Mouse (Mus musculus) adipocyte (in vitro differentiated cells): ENCODE results near the gene Ndufa4l2.

ENCODE experiments used
- DNase-seq: peaks from one replicate; pipeline ENCODE4 v3.0.0-alpha.2; 2016; ENCODE audit warnings: low spot score

Gene Ndufa4l2

DNA sequence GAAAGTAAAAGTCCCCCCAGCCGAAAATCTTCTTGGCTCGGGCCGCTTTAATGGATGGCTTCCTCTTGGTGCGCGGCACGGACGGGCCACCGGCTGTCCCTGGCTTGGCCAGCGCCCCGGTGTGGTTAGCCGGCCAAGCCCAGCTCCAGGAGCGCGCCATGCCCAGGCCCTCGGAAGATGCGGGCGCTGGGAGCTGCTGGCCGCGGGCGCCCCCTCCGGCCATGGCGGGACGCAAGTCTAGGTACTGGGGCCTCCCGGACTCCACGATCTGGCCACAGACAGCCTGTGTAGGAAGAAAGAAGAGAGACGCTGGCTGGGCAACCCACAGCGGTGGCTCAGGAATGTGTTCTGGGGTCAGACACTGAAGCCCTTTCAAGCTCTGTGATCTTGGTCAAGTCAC lies 11.9 kb downstream of the Ndufa4l2 start:
- DNase-seq, result no peak

DNA sequence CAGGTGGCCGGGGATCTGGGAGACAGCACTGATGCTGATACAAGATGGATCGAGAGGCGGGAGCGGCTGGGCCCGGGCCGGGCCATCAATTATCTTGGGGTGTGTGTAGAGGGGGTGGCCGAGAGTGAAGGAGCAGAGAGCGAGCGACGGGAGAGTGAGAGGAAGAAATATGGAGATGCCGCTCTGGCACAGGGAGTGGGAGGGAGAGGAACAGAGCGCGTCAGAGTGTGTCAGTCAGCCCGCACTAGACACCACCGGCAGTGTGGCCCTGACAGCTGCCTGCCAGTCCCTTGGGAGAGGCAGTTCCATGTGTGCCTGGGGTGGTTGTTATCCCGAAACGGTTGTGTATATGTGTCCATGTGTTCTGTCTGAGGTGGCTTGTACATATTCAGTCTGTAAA lies 12.7 kb downstream of the Ndufa4l2 start:
- DNase-seq, result no peak

DNA sequence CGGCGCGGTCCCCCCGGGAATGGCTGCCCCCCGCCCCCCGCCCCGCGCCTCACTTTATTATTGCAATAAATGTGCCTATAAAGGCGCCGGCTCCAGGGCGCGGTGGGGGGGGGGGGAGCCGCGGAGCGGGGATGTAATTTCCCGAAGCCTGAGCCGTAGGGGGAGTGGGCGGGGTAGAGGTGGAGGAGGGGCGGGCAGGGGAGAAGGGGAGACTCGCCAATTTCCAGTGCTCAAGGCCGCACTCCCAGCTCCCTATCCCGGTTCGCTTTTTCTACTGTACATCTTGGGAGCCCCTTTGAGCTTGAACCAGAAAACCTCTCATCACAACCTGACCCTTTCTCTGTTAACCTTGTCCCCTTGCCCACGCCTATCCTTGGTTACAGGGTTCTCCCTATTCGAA lies 16.2 kb downstream of the Ndufa4l2 start:
- no peak for DNase-seq

DNA sequence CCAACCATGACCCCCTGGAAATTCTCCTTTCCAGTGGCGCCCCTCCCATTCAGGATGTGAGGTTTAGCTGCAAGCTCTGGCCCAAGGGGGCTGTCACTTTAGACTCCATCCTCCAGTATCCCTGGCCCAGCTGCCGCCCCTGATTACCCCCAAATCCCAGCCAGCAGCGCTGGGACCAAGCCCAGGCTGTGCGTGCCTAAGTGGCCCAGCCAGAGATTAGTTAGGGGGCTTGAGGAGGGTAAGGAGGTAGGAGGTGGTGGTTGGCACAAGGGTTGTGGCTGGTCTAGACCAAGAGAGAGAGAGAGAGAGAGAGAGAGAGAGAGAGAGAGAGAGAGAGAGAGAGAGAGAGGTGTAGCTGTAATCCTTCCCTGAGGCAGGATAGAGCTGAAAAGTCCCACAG lies 16.8 kb downstream of the Ndufa4l2 start:
- no peak for DNase-seq

DNA sequence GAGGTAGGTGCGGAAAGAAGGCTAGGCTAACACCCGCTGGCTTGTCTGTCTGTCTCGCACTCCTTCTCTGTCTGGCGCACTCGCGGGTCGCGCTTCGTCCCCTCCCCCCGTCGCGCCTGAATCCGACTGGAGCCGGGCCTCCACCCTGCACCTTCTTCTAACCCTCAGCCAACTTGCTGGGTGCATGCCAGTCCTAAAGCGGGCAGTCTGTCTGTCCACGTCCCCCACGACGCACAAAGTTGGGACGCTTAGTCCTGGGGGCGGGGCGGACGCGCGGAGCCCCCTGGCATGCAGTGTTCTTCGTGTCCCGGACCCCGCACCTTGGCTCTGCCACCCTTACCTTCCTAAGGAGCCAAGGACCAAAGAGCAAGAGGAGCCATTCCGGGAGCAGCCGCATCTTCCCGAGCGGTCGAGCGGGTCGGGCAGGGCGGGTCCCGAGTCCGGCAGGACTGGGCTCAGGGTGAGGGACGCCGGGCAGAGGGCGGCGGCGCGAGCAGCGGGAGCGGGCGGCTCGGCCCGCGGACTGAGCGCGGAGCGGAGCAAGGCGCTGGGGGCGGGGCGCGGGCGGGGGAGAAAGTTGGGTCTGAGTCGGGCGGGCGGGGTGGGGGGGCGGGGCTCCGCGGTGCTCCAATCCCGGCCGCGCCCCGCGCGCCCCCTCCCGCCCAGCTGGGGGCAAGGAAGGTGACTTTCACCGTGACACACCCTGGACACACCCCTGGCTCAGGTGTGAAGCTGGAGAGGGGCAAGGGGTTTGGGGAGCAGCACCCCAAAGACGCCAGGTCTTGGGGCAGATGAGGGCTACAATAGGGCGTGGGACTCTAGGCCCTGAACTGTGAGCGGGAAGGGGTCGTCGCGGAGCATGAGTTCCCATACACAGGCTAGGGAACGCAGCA lies 19.5 kb downstream of the Ndufa4l2 start, which contains the start of gene Nxph4:
Gene Nxph4, minus strand, starts transcription at position 524 of the 893 bp plus-strand sequence.
- no peak for DNase-seq

DNA sequence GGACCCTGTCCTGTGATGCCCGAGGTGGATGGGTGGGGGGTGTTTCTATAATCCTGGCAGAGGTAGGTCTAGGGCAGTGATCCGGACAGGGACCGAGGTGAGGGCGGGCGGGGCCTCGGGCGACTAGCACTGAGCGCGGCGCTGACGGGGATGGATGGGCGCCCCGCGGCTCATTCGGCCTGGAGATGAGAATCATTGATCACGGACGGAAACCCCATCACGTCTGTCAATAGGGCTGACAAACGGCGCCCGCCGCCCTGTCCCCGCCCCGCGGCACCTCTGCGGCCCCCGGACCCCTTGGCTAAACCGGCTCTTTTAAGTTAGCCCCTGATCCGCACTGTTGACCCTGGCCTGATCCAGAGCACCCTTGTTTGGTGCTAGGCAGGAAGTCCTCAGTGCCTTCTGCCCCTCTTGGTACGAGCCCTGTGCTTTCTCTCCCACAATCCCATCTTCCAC lies 20.2 kb downstream of the Ndufa4l2 start:
- no peak for DNase-seq

DNA sequence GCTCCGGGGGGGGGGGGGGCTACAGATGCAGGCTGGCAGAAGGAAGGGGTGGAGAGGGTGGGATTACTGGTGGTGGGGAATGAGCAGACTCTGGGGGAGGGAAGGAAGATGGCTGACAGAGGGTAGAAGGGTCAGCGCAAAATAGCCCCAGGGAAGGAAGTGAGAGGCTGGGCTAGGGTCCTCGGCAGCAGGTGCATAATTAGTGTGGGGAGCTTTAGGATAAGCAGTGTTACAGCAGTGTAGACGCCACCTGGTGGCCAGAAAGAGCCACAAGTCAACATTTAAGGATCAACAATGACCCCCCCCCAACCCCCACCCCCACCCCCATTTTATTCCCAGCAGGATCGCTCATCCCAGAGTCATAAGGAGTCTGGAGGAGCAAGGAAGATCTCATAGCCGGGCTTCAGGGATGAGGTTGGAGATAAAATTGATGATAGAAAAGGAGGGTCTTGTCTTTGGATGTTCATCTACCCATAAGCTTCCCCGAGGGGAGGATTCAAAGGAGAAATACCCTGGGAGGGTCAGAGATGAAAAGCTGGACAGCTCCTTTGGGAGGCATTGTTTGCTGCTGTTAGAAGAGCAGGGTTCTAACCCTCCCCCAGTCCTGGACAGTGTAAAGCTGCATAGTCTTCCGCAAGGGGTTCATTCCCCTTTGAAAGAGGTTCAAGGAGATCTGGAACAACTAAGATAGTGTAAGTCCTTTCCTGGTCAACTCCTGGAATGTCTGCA lies 22.0 kb downstream of the Ndufa4l2 start:
- DNase-seq, result peak; percentile 47

DNA sequence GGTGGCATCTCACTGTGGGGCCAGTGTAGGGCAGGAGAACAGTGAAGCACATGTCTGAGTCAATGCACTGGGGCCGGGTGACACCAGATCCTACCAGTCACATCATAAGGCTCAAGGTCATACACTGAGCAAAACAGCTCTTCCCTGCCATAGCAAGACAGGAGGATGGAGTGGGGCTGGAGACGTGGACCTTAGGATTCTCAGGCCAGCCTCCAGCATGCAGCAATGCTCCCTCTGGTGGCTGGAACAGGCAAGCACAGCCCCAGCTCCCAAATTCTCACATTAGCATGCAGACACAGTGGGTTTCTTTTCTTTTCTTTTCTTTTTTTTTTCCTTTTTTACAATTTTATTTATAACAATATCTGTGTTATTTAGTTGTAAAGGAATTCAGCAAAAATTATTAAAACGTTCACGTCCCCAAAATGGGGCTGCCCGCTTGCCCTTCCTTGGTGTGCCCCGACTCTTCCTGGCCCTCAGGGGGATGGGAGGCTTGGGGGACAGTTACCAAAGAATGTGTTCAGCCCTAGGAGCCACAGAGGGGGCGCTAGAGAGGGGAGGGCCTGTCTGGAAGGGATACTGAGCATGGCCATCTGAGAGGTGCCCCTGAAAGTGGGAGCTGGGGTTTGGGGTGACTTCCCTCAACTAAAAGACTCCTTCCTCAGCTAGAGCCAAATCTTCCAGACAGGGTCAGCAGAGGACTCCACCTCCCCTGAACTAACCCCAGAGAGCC lies 23.3 kb downstream of the Ndufa4l2 start:
- peak; percentile 71 for DNase-seq

DNA sequence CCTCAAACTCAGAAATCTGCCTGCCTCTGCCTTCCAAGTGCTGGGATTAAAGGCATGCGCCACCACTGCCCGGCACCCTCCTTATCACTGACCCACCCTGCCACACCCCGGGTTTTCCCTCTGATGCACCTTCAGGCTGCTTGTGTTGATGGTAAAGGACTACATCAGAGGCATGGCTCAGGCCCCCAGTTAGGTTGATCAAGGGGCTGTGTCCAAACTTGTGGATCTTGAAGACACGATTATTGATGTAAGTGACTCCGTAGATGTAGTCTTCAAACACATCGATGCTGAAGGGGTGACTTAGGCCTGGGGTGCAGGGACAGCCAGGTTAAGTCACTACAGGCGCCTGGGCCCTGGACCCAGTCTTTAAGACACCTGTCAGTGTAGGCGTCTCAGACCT lies 26.7 kb downstream of the Ndufa4l2 start:
- DNase-seq, result no peak

DNA sequence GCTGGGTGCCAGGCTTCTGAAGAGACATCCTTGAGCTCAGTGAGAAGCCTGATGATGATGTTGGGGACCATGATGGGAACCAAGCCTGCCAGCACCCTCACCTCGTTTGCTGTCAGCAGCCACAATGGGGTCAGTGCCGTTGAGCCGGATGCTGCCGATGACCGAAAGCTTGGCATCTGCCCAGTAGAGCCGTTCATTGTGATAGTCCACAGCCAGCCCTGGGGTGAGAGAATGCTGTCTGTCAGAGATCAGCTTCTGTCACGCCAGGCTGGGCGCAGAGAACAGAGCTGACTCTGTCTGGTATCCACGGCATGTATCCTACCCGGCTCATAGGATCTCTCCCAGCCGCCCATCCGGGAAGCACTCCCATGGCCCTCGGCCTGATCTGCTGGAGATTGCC lies 27.3 kb downstream of the Ndufa4l2 start:
- DNase-seq, result no peak

DNA sequence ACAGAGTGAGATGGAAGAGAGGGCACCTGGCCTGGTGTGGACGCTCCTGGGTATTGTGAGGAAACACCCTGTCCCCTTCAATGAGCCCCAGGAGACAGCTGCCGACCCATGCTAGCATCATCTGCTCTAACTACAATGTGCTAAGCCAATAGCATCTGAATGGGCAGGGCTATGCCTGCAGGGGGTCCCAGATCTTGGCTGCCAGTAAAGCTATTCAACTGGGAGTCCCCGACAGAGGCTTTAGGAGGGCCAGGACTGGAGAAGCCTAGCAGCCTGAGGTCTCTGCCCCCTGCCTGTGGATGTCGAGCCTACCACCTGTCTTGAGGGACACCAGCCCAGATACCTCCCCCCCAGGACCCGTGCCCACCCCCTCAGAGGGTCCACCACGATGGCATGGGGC lies 28.0 kb downstream of the Ndufa4l2 start:
- no peak for DNase-seq

DNA sequence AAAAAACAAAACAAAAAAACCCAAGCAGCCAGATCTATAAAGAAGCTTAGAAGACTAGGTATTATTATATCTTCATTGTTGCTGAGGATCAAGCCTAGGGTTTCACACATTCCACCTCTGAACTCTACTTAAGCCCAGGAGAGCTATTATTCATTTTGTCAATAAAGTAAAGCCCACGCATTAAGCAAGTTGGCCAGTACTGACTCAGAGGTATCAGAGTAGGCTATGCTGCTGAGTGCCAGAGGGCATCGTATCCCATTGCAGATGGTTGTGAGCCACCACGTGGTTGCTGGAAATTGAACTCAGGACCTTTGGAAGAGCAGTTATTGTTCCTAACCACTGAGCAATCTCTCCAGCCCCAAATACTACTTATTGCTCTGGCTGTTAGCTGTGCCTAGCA lies 29.1 kb downstream of the Ndufa4l2 start:
- DNase-seq, result no peak

DNA sequence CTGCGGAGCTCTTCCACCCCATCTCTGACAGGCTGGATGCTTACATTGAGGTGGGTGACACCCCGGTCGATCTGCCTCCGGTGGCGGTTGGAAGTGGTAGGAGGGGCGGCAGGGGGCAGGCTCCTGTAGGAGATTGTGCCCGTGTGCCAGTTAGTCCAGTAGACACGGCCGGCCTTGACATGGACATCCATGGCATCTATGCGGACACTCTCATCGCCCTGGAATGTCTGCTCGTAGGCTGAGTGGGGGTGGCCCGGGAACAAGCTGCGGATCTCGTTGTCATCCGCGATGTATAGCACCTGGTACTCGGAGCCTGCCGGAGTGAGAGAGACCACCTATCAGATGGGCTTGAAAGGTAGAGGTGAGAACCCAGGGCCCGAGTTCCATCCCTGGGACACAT lies 29.6 kb downstream of the Ndufa4l2 start:
- DNase-seq, result no peak

DNA sequence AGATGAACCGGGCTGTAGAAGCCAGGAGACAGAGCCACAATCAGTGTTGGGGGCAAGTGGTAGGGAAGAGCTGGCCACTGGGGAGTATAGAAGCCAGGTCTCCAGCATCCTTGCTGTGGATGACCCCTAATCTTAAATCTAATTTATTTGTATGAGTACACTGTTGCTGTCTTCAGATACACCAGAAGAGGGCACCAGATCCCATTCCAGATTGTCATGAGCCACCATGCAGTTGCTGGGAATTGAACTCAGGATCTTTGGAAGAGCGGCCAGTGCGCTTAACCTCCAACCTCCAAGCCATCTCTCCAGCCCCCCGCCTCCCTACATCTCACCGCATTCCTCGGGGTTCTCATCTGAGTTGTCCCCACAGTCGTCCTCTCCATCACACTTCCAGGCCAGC lies 31.7 kb downstream of the Ndufa4l2 start:
- no peak for DNase-seq

DNA sequence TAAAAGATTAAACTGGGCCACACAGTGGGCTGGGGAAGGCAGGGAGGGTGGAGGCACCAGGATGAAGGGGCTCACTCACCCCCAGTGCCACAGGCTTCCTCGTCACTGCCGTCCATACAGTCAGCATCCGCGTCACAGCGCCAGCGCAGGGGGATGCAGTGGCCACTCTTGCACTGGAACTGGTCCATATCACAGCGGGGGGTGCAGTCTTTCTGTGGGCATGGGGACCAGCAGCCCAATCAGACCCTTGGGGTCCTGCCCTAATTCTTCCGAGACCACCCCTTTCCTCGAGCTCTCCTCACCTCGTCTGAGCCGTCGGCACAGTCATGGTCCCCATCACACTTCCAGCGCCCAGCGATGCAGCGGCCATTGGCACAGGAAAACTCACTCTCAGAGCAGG lies 33.5 kb downstream of the Ndufa4l2 start:
- DNase-seq, result no peak

DNA sequence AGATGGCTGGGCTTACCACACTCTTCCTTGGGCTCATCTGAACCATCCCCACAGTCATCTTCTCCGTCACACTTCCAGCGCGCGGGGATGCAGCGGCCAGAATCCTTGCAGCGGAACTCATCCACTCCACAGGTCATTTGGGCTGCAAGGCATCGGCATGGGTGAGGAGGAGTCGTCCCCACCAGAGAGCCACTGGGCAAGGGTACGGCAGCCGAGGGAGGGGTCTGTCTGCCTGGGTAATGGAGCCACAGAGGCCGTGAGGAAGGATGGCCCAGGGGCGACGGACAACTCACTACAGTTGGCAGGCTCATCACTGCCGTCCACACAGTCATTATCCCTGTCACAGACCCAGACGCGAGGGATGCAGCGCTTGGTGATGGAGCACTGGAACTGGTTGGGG lies 35.1 kb downstream of the Ndufa4l2 start:
- no peak for DNase-seq

DNA sequence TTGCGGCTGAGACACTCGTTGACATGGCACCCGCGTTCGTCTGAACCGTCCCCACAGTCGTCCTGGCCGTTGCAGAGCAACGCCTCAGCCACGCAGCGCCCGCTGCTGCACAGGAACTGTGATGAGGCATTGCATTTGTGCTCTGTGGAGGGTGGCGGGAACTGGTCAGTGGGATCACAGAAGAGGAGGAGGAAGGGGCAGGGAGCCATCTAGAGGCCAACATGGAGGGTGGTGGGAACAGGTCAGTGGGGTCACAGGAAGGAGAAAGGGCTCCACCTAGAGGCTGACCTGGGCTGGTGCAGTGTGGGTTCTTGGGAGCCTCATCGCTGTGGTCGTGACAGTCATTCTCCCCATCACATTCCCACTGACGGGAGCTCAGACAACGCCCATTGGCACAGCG lies 40.9 kb downstream of the Ndufa4l2 start:
- no peak for DNase-seq

DNA sequence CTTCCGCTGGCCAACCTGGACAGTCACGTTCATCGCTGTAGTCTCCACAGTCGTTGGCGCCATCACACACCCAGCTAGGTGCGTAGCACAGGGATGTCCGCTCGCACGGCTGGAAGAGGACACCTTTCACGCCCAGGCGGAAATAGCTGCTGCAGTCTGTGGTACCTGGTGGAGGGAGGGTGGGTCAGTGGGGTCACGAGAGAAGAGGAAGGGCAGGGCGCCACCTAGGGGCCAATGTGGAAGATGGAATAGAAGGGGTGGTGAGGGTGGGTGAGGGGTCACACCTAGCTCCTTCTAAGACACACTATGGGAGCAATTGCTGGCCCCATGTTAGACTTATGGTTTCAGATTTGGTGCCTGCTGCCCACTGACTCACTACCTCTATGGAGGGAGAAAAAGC lies 42.6 kb downstream of the Ndufa4l2 start:
- no peak for DNase-seq

DNA sequence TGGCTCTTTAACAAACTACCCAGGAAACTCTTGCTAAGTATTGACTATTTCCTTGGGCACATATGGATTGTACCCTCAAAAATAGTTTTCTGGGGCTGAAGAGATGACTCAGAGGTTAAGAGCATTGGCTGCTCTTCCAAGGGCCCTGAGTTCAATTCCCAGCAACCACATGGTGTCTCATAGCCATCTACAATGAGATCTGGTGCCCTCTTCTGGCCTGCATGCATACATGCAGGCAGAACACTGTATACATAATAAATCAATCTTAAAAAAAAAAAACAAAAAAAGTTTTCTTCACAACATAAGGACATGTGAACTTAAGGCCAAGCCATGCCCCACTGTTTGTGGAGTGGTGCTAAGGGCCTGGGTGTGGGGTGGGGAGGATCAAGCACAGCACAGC lies 46.4 kb downstream of the Ndufa4l2 start:
- DNase-seq, result no peak

DNA sequence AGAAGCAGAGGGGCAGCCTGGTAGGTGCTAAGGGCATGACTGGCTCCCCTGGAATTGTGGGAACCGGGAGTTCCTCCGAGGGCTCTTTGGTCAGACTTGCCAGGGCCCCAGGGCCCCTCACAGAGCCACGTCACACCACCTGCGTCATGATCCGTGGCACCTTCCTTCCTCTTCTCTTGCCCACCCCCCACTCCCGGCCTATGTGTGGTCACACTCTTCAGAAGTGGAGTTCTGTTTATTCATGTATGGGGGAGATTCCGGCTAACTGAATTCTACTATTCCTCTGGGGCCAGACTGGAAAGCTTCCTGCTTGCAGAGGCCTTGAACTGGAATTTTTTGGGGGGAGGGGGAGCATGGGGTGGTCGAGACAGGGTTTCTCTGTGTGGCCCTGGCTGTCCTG lies 49.1 kb downstream of the Ndufa4l2 start:
- no peak for DNase-seq

DNA sequence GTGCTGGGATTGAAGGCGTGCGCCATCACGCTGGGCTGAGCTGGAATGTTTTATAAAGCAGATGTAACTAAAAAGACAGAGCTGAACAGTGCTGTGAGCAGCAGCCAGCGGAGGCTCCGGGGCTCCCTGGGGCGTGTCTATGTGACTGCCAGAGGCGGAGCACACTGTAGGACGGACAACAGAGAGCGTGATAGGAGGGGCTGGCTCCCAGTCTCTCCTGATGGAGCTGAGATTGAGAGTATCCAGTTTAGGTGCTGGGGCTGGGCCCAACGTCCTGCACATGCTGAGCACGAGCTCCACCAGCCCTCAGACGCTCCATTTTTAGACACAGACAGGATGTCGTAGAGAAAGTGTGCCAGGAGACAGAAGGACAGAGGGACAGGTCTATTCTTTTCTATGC lies 49.5 kb downstream of the Ndufa4l2 start:
- no peak for DNase-seq
